Mouse (Mus musculus): ENCODE results near the gene Mpig6b.

Gene Mpig6b

GRCm38 (mm10) chr17:35085208-35085865, 19.4 kb upstream of the Mpig6b start, which contains the start of gene Ly6g6f:
Gene Ly6g6f, minus strand, starts transcription at chr17:35085610.
- no peak for DNase-seq

GRCm38 (mm10) chr17:35083929-35084497, 18.0 kb upstream of the Mpig6b start:
- DNase-seq: no peak

GRCm38 (mm10) chr17:35082841-35083576, 17.0 kb upstream of the Mpig6b start:
- DNase-seq: no peak

- DNase-seq: no peak
Measured at GRCm38 (mm10) chr17:35080710-35081109, 14.7 kb upstream of the Mpig6b start.

DNA sequence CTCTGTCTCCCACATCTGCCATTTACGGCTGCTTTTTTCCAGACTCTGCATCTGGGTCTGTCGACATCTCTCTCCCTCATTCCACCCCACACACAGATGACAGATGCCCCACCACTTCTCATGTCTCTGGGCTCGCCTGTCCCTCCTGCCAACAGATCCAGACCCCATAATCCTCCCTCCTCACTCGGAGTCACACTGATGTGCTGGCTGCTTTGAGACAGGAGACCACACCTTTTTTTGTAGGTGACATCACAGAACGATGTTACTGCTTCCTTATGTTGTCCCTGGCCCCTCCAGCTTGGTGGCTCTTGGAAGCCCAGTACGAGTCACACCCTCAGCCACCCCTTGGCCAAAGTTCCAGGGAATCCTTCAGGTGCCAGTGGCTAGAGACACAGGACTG, 14.3 kb upstream of the Mpig6b start:
- DNase-seq: no peak

DNA sequence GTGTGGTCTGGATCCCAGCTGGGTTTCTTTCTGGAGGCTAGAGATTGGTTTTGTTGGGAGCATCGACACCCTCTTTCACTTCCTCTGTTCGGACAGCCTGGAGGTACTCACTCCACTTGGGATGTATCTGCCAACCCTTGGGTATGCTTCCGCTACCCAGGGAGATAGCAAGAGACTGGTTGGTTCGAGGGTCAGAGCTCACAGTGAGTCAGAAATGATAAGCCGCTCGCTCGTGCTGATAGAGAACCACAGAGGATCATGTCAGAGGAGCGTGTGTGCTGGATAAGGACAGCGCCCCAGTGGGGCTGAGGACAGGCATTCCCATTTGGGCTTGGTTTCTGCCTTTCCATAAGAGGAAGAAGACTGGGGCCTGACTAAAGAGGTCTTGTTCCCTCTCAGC, 13.8 kb upstream of the Mpig6b start:
- no peak for DNase-seq

DNA sequence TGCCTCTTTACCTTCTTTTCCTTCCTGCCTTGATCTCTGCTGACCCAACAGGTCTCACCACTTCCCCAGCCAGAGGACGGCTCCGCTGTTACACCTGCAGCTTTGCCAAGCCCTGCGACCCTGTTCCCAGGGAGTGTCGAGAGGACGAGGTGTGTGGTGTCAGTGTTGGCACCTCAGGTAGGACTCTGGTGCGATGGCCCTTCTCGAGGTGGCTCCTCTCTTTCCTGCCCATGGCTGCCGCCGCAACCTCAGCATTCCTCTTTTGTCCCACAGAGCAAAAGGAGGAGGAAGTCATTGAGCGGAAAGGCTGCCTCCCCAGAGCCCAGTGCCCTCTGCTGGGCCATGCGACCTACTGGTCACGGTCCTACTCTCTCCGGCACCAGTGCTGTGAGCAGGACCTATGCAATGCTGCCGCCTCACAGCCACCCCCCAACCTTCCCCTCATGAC, 11.8 kb upstream of the Mpig6b start, which contains the start of gene Ly6g6d:
TSS of gene Ly6g6d (minus strand) at position 280 of the 448 bp plus-strand sequence.
- no peak for DNase-seq

GRCm38 (mm10) chr17:35077285-35077684, 11.3 kb upstream of the Mpig6b start:
- DNase-seq: no peak

DNA sequence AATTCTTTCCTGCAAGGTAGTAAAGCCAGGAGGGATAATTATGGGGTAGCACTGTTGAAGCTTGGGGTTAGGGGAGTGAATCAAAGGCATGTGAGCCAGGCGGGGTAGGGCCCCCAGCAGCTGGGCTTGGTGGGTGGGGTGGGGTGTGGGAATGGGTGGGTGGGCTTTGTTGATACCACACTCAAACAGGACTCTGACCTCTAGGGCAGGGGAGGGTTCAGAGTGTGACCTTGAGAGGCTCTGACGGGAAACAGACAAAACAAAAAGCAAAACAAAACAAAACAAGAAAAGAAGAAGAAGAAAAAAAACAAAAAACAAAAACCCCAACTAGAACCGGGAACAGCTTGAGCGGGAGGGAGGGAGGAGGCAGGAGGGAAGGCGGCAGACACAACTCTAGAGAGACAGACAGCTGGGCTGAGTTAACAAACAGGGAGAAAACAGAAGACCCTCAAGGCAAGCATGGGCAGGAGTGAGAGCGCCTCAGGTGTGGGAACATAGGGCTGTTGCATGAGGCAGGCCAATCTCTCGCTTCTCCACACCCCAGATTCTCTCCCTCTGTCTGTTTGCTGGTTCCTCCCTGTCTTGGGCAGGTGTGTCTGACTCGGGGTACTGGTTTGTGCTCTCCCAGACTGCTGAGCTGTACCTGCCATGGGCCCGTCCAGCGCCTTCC, 10.7 kb upstream of the Mpig6b start, which contains the start of gene Ly6g6e:
TSS of gene Ly6g6e (plus strand) at position 396 of the 670 bp plus-strand sequence.
- DNase-seq: no peak

DNA sequence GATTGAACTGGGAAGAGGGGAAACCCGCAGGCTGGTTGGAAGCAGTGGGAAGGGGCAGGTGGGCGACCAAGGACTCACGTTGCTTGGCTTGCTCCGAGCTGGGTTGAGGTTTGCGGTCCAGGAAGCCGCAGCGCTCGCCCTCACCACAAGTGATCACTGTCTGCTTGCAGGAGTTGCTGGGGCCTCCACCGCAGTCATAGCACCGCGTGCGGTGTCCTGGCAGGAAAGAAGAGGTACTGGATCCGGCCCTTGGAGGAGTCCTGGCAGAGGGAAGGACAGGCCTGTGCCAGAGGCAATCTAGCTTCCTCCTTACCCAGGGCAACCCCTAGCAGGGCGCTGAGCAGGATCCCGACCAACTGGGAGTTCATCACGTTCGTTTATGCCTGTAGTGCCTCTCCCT, 8.1 kb upstream of the Mpig6b start:
- peak; percentile 37 to 56 for DNase-seq

DNA sequence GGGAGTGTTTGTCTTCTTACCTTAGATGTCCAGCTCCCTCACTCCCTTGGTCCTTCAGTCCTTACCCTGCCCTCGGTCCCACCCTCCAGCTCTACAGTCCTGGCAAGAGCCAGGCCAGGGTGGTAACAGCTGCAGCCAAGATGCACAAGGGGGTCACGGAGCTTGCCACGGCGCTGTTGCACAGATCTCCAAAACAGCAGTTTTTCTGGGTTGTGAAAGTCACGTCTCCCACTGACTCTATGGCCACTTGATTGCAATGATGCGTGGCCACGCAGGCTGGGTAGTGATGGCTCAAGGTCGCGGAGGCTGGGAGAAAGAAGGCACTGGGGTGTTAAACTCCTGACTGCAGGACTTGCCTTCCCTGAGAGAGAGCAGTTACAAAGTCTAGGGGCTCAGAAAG, 5.5 kb upstream of the Mpig6b start:
- peak in 1 of 2 experiments; percentile 32 for DNase-seq

DNA sequence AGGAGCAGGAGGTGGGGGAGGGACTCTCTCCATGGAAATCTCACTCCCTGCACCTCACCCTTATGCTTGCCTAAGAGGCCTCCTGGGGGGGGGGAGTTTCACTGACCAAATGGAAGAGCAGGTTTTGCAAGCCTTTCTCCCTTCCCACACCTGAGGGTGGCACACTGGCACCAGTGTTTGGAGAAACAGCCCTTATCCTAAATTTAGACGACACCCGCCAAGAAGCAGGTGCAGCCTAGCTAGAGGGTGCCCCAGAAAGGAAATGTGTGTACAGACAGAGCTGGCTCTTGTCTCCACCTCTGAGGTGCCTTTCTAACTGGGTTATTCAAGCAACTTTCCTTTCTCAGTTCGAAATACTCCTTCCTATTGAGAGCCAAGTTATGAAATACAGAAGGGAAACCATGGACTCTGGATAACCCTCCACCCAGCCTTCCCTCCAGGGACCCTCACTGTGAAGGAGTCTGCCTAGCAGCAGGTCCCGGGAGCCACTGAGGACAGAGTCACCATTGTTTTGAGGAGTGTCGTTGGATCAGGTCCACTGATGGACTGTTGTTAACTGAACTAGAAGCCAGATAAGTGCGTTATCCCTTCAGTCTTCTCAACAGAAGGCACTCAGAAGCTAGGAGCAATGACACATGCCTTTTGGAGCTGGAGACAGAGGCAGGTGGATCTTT, 4.7 kb upstream of the Mpig6b start:
- peak; percentile 60 to 79 for DNase-seq

GRCm38 (mm10) chr17:35068213-35068914, 2.4 kb upstream of the Mpig6b start:
- no peak for DNase-seq

DNA sequence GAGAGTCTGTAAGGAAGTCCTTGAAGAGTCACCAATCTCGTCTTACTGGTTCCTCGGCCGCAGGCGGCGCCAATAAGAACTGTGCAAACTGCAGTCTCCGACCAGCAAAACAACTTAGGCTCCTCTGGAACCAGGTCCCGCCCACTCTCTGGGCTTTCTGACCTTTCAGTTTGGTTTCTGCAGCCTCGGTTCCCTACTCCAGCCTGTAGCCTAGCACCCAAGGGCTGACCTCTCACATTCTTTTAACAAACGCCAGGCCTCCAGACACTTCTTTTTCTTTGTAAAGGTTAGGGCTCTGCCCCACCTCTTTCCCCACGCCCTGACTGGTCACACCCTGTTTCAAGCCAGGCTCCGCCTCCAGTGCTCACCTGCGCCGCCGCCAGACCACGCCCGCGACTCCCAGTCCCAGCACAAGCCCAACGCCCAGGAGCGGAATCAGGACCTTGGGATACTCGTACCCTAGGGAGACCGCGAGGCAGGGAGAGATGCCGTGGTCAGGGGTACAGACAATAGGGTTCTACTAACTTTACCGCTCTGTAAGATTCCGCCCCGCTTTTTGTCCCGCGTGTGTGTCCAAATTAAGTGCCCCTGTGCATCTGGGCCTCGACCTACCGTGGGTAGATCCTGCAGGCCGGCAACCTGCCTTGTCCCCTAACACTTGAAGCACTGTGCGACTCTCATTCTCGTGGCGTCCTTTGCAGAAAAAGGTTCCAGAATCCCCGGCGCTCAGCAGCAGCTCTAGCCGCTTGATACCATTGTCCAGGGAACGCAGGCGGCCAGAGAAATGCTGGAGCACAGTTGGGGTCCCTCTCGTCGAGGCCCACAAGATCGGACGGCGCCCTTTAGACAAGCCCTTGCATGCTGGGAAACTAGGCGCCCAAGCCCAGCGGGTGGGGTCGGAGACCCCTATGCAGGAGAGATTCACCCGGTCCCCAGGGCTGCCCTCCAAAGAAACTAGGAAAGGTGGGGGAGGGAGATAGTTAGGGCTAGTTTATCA, 735 bp downstream of the Mpig6b start, which contains the start of gene Ly6g6c:
TSS of gene Ly6g6c (plus strand) at position 438 of the 997 bp plus-strand sequence.
- peak in 1 of 2 experiments; percentile 48 for DNase-seq

GRCm38 (mm10) chr17:35064378-35064877, 1.6 kb downstream of the Mpig6b start:
- DNase-seq: no peak

DNA sequence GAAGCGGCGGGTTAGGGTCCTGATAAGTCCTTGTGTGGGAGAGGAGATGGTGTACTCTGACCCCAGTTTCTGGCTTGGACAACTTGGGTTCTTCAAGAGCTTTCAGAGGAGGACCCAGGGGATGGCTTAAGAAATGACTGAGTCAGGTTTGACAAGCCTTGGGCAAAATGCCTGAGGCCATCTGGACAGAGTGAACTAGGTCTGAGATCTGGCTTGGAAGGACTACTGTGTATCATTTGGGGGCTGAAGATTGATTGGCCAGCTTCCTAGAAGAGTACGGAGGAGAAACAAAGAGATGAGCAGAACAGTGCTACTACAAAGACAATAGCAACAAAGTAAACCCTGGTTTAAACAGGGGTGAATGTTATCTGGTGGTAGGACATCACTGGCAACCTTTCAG, 2.5 kb downstream of the Mpig6b start:
- DNase-seq: no peak

DNA sequence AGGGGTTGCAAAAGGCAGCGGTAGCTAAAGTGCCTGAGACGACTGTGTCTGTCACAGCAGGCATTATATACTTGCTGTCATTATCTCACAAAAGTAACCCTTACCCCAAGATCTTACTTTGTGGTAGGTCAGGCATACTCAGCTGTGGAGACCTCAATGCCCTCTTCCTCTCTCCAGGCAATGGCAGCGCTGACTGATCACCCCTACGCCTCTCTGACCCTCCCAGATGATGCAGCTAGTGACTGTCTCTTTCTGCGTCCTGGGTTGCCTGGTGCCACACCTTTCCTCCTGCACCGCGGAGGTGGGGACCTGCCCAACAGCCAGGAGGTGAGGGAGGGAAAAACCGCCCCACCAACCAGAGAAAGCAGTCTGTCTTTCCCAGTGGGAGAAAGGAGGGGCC, 4.7 kb downstream of the Mpig6b start:
- no peak for DNase-seq

DNA sequence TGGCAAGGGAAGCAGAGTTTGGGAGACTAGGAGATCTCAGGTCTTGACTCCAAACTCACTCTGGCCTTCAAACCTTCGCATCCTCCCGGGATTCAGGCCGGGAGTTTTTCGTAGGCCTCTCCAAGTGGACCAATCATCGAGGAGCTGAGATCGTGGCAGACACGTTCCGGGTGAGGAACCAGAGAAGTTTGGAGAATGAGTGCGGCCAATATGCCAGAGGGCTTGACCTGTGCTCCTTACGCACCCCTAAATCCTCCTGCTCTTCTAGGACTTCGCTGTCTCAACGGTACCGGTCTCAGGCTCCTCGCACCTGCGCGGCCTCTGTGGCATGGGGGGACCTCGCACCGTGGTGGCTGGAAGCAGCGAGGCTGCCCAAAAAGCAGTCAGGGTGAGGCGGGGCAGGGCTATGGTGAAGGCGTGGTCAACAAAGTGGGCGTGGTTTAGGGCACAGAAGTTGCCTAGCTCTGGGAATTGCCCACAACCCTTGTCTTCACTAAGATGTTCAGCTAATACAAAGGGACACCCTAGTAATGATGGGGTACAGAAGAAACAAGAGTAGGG, 5.2 kb downstream of the Mpig6b start:
- peak in 1 of 2 experiments; percentile 39 for DNase-seq

DNA sequence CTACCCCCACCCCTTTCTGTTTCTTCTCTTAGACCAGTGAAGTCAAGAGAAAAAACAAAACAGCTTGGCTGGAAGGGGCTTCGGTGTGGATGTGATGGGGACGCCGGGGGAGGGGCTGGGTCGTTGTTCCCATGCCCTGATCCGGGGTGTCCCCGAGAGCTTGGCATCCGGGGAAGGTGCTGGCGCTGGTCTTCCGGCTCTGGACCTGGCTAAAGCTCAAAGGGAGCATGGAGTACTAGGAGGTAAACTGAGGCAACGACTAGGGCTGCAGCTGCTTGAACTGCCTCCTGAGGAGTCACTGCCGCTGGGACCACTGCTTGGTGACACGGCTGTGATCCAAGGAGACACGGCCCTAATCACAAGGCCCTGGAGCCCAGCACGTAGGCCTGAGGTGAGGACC, 5.9 kb downstream of the Mpig6b start:
- peak in 1 of 2 experiments; percentile 52 for DNase-seq
